Mouse (Mus musculus): Measurements from ENCODE around the gene Adamts3.

The Adamts3 gene

GRCm38 (mm10) chr5:89883051-89883907 lies at the start of gene Adamts3:
Gene Adamts3, minus strand, starts transcription at chr5:89883334.
- peak; percentile 55 for DNase-seq

DNA sequence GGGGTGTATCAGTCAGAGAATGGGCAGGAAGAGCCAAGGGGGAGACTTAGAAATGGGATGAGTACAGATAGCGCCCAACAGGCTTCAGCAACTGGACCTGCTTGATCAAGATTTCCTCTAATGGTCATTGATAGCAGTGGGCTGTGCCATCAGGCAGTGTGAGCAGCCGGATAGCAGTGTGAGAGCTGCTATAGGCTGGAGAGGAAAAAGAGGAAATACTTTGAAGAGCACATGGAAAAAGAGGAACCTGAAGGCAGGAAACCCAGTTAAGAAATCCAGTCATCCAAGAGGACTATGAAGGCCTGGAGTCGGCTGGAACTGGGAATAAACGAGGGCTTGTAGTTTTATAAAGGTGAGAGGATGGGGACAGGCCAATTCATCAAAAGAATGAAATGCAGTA lies 48.4 kb upstream of the Adamts3 start:
- no peak for DNase-seq

DNA sequence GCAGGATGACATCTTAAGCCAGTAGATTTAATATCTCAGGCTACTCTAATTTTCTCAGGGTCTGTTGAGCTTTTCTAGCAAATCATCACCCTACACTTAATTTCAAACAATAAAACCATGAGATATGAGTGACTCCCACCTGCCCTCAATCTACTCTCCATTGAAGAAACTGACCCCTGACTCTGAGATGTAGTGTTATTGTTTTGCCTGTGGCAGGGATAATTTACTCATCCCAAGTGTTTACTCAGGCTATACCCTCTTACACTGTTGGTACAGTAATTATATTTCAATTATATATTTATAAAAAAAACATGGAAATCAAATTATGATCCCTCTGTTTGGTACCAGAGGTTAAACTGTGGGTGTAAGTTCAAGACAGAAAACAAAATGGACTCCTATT lies 29.2 kb upstream of the Adamts3 start:
- DNase-seq: no peak

DNA sequence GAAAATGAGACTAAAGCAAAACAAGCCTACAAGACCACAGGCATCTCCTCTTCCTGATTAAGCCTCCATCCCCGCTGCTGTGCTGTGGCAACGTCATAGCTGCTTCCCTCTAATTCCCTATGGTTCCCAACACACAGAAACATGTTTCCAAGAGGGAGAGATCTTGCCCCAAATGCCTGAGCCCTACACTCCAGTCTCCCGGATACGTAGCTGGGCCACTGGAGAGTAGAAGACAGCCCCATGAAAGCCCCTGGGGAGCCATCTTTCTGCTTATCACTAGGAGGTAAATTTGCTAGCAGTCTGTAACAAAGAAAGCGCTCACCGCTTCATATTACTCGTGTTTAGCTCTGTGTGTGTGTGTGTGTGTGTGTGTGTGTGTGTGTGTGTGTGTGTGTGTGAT lies 28.8 kb upstream of the Adamts3 start:
- no peak for DNase-seq

- no peak for DNase-seq
Observed at GRCm38 (mm10) chr5:89911508-89911907, 28.4 kb upstream of the Adamts3 start.

GRCm38 (mm10) chr5:89906884-89907431 lies 23.8 kb upstream of the Adamts3 start:
- DNase-seq: no peak

GRCm38 (mm10) chr5:89901026-89901425 lies 17.9 kb upstream of the Adamts3 start:
- no peak for DNase-seq

DNA sequence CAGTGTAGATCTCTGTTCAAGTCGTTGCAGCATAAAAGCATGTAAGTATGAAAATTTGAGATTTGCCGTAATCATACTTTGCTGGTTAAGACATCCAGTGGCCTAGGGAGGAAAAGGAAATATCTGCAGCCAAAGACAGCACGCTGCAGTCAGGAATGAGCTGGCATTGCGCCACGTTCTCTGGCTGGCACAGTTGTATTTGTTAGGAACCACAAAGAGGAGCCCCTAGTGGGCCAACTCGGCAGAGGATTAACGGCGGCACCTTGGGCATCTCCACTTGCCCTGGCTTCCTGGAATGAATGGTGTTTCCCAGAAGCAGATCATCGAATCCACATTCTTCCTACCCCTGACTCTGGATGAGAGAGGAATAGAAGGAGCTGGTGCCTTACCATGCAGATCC lies 14.4 kb upstream of the Adamts3 start:
- peak; percentile 13 for DNase-seq

GRCm38 (mm10) chr5:89895520-89895919 lies 12.4 kb upstream of the Adamts3 start:
- no peak for DNase-seq

DNA sequence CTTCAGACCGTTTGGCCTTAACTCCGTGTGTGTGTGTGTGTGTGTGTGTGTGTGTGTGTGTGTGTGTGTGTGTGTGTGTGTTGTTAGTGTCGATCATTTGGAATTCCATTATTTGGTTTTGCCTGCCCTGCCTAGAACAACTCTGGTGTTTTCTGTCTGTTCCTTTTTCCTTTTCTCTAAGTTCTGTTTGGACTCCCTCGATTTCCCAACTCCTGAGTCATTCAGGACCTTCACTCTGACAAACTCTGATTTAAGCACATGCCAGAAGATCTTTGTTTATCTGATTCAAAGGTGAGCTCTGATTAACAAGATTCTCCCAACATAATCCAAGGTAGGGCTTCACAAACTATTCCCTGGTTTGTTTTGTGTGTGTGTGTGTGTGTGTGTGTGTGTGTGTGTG lies 1.9 kb upstream of the Adamts3 start:
- no peak for DNase-seq

- peak; percentile 22 for DNase-seq
Observed at GRCm38 (mm10) chr5:89883908-89884204, 722 bp upstream of the Adamts3 start.

GRCm38 (mm10) chr5:89882091-89882734 lies 921 bp downstream of the Adamts3 start:
- peak; percentile 76 for DNase-seq

DNA sequence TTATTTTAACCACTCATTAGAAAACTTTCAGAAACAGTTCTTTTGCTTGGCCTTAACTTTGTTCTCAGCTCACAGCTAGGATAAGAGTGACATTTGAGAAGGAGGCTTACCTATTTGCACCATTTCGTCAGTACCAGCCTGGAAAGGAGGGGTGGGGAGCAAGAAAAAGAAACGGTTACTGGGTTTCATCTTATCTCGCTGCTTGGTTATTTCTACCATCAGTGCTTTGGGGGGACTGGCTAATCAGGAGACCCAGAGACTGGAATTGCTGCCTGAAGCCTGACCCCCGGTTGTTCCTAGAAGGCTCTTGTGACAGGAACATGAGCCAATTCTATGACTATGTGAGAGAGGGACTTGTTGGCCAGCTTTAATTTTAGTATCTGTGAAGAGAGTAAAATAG lies 1.7 kb downstream of the Adamts3 start:
- DNase-seq: peak; percentile 17

GRCm38 (mm10) chr5:89878866-89879392 lies 4.2 kb downstream of the Adamts3 start:
- DNase-seq: no peak

- DNase-seq: no peak
Observed at GRCm38 (mm10) chr5:89872661-89873060, 10.5 kb downstream of the Adamts3 start.

DNA sequence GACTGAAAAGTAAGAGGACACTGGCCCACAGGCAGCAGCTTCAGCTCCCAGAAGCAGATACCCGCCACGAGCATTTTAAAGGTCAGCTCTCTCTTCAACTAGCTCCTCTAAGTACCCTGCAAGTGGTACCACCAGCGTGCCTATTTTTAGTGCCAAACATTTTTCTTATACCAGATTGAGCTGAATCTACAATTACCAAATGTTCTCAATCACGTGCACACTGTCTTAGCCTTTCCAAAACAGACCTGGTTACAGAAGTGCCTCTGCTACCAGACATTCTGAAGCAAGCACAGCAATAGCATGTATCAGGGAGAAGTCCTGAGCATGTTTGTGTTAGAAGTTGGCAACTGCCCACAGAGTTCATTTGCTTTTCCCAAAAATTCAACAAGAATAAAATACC lies 23.5 kb downstream of the Adamts3 start:
- no peak for DNase-seq

GRCm38 (mm10) chr5:89858837-89859236 lies 24.3 kb downstream of the Adamts3 start:
- DNase-seq: no peak

DNA sequence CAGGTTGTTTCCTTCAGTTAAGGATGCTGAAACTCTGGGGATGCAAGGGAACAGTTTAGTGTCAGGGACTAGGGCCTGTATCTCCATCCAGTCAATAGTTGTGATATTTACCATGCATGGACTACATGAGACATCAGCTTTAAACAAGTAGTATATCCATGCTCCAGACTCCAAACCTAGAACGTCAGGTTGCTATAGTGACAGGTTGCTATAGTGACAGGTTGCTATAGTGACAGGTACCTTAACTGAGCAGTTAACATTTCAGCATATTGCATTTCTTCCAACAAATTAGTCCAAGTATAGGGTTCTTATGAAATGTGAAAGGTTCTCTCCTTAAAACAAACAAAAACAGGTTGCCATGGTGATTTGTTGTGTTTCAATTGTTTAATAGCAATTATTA lies 36.6 kb downstream of the Adamts3 start:
- DNase-seq: no peak

- DNase-seq: peak; percentile 28
Observed at GRCm38 (mm10) chr5:89844354-89844753, 38.8 kb downstream of the Adamts3 start.

DNA sequence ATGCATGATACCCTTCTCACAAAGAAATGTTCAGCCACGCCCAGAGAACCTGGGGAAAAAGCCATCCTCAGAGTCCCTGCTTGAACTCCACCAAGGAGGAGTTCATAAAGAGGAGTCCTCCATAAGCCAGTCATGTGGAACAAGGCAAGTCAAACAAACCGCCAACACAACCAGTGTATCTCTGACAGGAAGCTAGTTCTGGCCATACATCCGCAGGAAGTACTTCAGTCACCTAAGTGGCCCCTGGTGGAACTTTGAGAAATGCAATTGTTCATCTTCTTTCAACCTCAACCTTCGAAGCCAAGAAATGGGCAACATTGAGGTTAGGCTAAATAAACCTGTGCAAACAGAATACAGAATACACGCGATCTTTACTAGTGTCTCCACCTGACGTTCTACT lies 39.7 kb downstream of the Adamts3 start:
- DNase-seq: no peak

DNA sequence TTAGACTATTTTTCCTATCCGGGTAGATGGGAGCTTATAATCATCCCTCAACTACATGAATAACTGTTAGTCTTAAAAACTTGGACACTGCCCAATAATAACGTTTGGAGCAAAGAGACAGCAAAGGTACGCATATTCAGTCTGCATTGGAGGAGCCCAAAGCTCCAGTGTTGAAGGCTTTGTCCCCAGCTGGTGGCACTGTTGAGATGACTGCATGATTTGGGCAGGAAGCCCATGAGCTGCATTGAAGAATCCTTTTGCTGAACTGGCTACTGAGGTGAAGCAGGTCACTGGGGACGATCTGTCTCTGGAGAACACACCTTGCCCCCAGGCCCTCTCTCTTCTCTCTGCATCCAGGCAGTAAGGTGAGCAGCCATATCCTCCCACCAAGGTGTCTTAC lies 43.5 kb downstream of the Adamts3 start:
- DNase-seq: no peak

- DNase-seq: no peak
Observed at GRCm38 (mm10) chr5:89821175-89821574, 62.0 kb downstream of the Adamts3 start.

DNA sequence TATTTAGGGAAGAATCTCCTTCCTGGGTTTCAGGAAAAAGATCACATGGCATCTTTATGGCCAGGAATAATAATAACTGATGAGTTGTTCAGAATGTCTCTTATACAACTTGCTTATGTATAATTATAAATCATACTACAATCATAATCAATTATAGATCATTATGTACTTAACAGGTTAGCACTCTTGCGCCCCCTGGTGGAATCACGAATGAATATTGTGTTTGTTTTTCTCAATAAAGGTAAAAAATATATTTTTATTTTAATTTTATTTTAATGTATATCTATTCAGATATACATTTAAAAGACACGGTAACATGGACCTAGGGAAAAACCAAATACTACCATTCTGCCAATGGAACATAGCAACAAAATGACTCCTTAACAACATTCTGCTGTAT lies 63.6 kb downstream of the Adamts3 start:
- DNase-seq: peak; percentile 52

DNA sequence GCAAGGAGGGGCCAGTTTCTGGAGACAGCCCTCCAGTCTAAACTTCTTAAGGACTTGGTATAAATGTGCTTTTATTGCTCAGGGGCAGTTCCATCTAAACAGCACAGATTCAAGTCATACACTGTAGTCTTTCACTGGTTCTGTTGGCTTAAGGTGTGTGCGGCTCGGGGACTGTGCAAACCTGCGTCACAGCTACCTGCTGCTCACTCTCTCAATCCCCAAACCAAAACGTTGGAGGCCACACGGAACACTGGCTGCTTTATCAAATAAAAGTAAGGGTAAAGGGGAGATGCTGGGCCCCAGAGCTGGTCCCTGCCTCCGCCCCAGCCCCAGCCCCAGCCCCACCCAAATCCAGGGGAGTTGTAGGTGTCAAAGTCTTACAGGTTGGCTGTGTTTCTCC lies 66.5 kb downstream of the Adamts3 start:
- no peak for DNase-seq
